Mouse (Mus musculus): ENCODE results near the gene Nubp1. TPM values are rescaled to one million over a fixed set of nuclear protein-coding genes. Genes with fewer than 3 reads are reported as not detected.

Gene Nubp1
- polyA plus RNA-seq (2015; fragmentation: Nextera tagmentation; extraction: Ambion mirVana) = 45.3 and 49.2 TPM in 2 replicates

DNA sequence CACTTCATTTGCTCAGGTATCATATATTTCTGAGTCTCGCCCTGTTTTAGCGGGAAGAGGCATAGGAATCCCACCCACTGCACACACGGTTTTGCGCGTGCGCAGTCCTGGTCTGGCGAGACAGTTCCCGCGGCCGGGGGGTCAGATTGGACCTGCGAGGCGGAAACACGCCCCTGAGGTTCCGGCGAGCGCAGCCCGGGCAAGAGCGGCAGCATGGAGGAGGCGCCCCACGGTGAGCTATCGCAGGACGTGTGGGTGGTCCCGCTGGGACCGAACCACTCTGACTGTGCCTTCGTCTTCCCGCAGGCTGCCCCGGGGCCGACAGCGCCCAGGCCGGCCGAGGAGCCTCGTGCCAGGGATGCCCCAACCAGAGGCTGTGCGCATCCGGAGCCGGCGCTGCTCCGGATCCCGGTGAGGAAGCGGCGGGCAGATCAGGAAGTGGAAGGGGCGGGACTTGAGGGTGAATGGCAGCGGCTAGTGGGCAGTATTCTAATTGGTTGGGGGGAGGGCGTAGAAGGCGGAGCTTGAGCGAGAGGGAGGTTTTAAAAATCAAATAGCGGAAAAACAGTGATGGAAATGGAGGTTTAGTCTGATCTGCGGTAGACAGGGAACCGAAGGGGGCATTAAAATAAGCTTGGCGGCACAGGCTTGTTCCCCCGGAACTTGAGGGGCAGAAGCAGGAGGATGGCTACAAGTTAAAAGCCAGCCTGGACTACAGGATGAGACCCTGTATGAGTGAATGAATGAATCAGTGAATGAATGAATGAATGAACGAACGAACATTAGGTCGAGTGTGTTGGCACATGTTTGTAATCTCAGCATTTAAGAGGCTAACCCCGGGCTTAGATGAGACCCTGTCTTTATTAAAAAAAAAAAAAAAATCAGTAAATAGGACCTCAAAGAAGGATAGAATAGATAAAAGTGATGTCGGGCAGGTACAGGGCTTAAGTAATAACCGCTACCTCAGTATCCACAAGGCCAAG, at the start of gene Nubp1:
Gene Nubp1 (plus strand): TSS at position 185 of the 983 bp plus-strand sequence.
- Histone ChIP-seq H3K9ac (peak within 1 kb of the TSS; percentile 82), H3K4me2 (peak within 1 kb of the TSS; percentile 67), H3K4me1 (replicated peaks) (peaks cover 19% of the 10 kb centered on the region), H3K27ac (peak within 1 kb of the TSS; percentile 97), H3K9me3 (no peaks in the 10 kb centered on the region), H3K27me3 (no peaks in the 10 kb centered on the region), H3K36me3 (peaks cover 36% of the 10 kb centered on the region), H3K4me3 (peak within 1 kb of the TSS; percentile 74)
- 3% methylated on average over 56 of the region's 56 CpGs for WGBS
- ATAC-seq (ENCODE audit: low FRiP score) = peak; percentile 98

DNA sequence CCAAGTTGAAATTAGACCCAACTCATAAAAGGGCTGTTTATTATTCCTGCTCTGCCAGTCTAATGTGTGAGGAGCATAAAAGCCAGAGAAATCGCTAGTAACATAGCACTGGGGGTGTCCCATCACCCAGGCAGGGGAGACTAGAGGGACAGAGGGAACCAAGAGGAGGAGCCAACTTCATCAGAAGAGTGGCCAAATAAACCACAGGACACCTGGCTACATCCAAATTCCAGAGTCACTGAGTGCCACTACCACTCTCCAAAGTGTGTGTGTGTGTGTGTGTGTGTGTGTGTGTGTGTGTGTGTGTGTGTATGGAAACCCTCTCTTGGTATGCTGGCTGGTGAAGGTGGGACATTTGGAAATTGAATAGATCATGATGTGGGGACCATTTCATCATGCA, 48.7 kb upstream of the Nubp1 start:
- Histone ChIP-seq H3K4me1 (replicated peaks) (peaks cover 15% of the 10 kb centered on the region), H3K4me2 (no peak overlapping the region), H3K9ac (no peak overlapping the region), H3K27me3 (0 out of 2 replicates have a peak, but pooled peaks cover 7% of the 10 kb centered on the region), H3K4me3 (no peak overlapping the region), H3K36me3 (no peaks in the 10 kb centered on the region), H3K9me3 (no peaks in the 10 kb centered on the region), H3K27ac (no peak overlapping the region)
- ATAC-seq (ENCODE audit: low FRiP score) = no peak
- 66% methylated on average over 1 of the region's 1 CpGs for WGBS

DNA sequence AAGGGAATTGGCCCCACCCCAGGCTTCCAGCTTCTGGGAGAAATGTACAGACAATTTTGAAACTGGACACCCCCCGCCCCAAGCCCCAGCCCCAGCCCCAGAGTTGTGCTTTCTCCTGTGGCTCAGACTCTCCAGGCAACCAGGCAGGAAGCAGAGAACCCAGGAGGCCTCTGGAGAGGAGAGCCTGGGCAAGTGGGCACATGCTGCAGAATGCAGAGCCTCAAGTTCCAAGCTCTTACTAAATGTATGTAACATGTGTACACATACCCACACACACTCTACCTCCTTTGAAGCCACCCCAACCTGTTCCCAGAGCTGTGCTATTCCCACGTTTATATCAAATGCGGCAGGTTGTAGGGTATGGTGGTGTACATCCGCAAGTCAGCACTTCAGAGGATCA, 46.0 kb upstream of the Nubp1 start:
- 78% methylated on average over 4 of the region's 4 CpGs for WGBS
- Histone ChIP-seq H3K4me2 (no peak overlapping the region), H3K27me3 (no peaks in the 10 kb centered on the region), H3K36me3 (no peaks in the 10 kb centered on the region), H3K4me3 (no peak overlapping the region), H3K9ac (no peak overlapping the region), H3K27ac (peak overlapping the region; percentile 44; the same call in 1 of the 2 replicates), H3K4me1 (replicated peaks) (peaks cover 15% of the 10 kb centered on the region), H3K9me3 (no peaks in the 10 kb centered on the region)
- ATAC-seq (ENCODE audit: low FRiP score) = no peak

- no peak overlapping the region for H3K4me2 ChIP-seq
- ATAC-seq (ENCODE audit: low FRiP score) = peak; percentile 80
- 81% methylated on average over 14 of the region's 14 CpGs for WGBS
Observed at GRCm38 (mm10) chr16:10366240-10367217, 45.2 kb upstream of the Nubp1 start.

GRCm38 (mm10) chr16:10369468-10369934, 42.2 kb upstream of the Nubp1 start:
- no peaks in the 10 kb centered on the region for H3K36me3 ChIP-seq
- peaks cover 18% of the 10 kb centered on the region for H3K4me1 ChIP-seq (replicated peaks)
- no peaks in the 10 kb centered on the region for H3K9me3 ChIP-seq
- H3K4me3 ChIP-seq = no peak overlapping the region
- H3K4me2 ChIP-seq = no peak overlapping the region
- peak; percentile 76 for ATAC-seq (ENCODE audit: low FRiP score)
- H3K27me3 ChIP-seq = no peaks in the 10 kb centered on the region
- peak overlapping the region; percentile 62 for H3K27ac ChIP-seq
- 61% methylated on average over 3 of the region's 3 CpGs for WGBS
- H3K9ac ChIP-seq = no peak overlapping the region

More at GRCm38 (mm10) chr16:10366240-10367217, 45.2 kb upstream of the Nubp1 start:
- Histone ChIP-seq H3K4me3 (no peak overlapping the region), H3K9ac (no peak overlapping the region), H3K36me3 (no peaks in the 10 kb centered on the region), H3K27ac (peak overlapping the region; percentile 44), H3K4me1 (replicated peaks) (peaks cover 15% of the 10 kb centered on the region), H3K9me3 (no peaks in the 10 kb centered on the region), H3K27me3 (no peaks in the 10 kb centered on the region)

DNA sequence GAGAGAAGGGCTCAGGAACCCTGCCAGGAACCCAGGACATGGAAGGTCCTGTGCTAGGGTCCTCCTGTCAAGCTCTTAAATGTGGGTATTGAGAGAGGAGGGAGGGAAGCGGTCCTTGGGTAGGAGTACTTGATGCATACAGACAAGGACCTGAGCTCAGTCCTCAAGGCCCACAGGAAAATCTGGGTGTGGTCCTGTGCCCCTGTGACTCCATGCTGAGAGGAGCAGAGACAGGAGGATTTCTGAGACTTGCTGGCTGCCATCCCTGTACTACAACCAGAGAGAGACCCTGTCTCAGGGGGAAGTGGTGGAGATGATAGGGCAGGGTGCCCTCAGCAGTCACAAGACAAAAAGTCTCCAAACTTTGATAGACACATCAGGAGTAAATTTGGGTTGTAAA, 41.8 kb upstream of the Nubp1 start:
- H3K27ac ChIP-seq = peak overlapping the region; percentile 60; the same call in 1 of the 2 replicates
- H3K4me1 ChIP-seq (replicated peaks) = peaks cover 22% of the 10 kb centered on the region
- H3K4me3 ChIP-seq = no peak overlapping the region
- no peaks in the 10 kb centered on the region for H3K9me3 ChIP-seq
- 75% methylated on average over 1 of the region's 1 CpGs for WGBS
- H3K9ac ChIP-seq = no peak overlapping the region
- 0 out of 2 replicates have a peak, but pooled peaks have one; percentile 10 for ATAC-seq (ENCODE audit: low FRiP score)
- no peaks in the 10 kb centered on the region for H3K36me3 ChIP-seq
- H3K27me3 ChIP-seq = no peaks in the 10 kb centered on the region
- no peak overlapping the region for H3K4me2 ChIP-seq

DNA sequence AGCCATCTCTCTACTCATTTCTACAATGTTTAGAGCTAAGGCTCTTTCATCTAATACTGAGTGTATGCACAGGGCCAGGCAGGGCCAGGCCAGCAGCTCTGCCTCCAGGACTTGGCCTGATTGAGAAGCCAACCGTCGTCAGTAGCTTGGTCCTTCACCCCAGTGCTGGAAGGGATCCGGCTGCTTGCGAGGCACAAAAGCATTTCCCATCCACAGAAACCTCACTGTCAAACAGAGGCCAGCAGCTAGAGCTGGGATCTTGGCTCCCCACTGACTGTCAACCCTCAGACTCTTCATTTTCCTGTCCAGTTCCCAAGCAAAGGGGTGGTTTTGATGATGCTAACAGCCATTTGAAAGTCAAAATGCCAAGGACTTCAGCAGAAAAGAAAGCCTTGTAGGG, 39.4 kb upstream of the Nubp1 start:
- no peak for ATAC-seq (ENCODE audit: low FRiP score)
- 83% methylated on average over 4 of the region's 4 CpGs for WGBS

DNA sequence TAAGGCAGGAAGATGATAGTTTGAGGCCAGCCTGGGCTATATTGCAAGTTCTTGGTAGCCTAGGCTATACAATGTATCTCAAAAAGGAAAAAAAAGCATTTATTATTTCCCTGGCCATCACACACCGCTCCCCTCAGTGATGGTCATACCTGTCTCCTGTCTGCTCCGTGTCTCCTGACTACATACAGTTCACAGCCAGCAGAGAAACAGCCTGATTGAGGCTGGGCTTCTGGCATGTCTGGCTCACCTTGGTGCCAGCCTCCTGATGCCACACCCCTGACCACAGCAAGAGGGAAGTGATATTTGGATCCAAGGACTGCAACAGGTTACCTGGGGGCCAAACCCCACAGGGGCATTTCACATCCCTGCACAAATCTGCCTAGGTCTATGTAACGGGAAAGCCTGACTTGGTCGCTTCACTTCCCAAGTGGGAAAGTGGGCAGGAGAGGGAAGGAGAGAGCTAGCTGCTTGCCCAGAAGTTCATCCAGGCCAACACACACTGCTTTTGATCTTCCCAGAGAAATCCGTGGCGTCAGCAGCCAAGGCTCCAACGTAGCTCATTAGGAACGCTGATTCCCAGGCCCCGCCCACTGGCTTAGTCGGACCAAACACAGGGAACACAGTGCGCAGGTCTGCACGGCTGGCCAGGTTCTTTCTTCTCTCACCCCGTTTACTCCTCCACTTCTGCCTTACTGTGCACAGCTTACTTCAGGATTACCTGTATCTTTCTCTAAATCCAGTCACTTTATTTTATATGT, 37.3 kb upstream of the Nubp1 start:
- ATAC-seq (ENCODE audit: low FRiP score) = peak; percentile 81
- H3K9ac ChIP-seq = peak overlapping the region; percentile 46; the same call in 1 of the 2 replicates
- WGBS = 24% methylated on average over 13 of the region's 13 CpGs
- H3K9me3 ChIP-seq = no peaks in the 10 kb centered on the region
- no peaks in the 10 kb centered on the region for H3K36me3 ChIP-seq
- peak overlapping the region; percentile 22 for H3K4me3 ChIP-seq
- peak overlapping the region; percentile 50 for H3K4me2 ChIP-seq
- H3K27me3 ChIP-seq = peaks cover 12% of the 10 kb centered on the region; the same call in 1 of the 2 replicates
- H3K27ac ChIP-seq = no peak overlapping the region
- H3K4me1 ChIP-seq (replicated peaks) = peaks cover 9% of the 10 kb centered on the region

More for the DNA sequence above, 39.4 kb upstream of the Nubp1 start:
- Histone ChIP-seq H3K36me3 (no peaks in the 10 kb centered on the region), H3K27ac (no peak overlapping the region), H3K9me3 (no peaks in the 10 kb centered on the region), H3K4me1 (replicated peaks) (peaks cover 12% of the 10 kb centered on the region), H3K27me3 (0 out of 2 replicates have a peak, but pooled peaks cover 1% of the 10 kb centered on the region), H3K4me2 (no peak overlapping the region), H3K4me3 (no peak overlapping the region), H3K9ac (no peak overlapping the region)

DNA sequence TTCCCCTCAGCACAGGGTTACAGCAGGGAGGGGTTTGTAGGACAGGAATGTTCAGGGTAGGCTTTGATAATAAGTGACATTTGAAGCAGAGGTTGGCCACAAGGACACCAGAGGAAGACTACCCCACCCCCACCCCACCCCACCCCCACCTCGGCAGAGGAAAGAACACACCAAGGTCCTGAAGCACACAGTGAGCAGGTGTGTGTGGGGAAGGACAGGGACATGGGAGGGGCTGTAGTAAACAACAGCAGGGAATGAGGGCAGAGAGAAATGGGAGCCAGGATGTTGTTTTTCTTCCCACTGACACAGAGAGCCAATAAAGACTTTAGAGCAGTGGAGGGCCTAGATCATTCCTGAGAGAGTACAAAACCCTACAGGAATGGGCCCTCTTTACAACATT, 34.5 kb upstream of the Nubp1 start:
- no peak overlapping the region for H3K4me3 ChIP-seq
- peaks cover 12% of the 10 kb centered on the region; the same call in 1 of the 2 replicates for H3K27me3 ChIP-seq
- no peak overlapping the region for H3K4me2 ChIP-seq
- H3K4me1 ChIP-seq (replicated peaks) = peaks cover 6% of the 10 kb centered on the region
- ATAC-seq (ENCODE audit: low FRiP score) = no peak
- WGBS = 63% methylated on average over 1 of the region's 1 CpGs
- no peak overlapping the region for H3K9ac ChIP-seq
- H3K27ac ChIP-seq = no peak overlapping the region
- no peaks in the 10 kb centered on the region for H3K36me3 ChIP-seq
- no peaks in the 10 kb centered on the region for H3K9me3 ChIP-seq

- Histone ChIP-seq H3K9me3 (no peaks in the 10 kb centered on the region), H3K4me2 (no peak overlapping the region), H3K27ac (no peak overlapping the region), H3K4me1 (replicated peaks) (peaks cover 3% of the 10 kb centered on the region), H3K27me3 (peaks cover 12% of the 10 kb centered on the region; the same call in 1 of the 2 replicates), H3K9ac (no peak overlapping the region), H3K4me3 (no peak overlapping the region), H3K36me3 (no peaks in the 10 kb centered on the region)
- WGBS = 75% methylated on average over 2 of the region's 2 CpGs
- ATAC-seq (ENCODE audit: low FRiP score) = no peak
Observed at GRCm38 (mm10) chr16:10379531-10379930, 32.2 kb upstream of the Nubp1 start.

DNA sequence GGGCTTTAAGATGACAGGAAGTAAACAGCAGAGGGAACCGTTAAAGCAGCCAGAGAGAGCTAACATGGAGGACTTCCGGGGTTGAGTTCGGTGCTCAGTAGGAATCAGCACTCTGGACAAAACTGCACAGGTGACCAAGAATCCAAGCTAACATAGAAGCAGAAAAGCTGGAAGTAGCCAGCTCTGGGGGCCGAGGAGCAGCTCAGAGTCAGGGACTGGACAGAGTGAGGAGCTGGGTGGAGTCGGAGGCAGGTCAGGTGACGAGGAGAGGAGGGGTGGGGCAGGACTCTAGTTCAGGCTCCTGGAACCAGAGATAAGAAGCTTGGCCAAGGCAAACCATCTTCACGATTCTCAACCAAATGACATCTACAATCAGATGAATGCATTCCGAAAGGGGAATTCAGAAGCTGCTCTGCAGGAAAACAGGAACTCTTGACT, 27.7 kb upstream of the Nubp1 start:
- Histone ChIP-seq H3K4me2 (no peak overlapping the region), H3K9me3 (no peaks in the 10 kb centered on the region), H3K4me1 (replicated peaks) (no peaks in the 10 kb centered on the region)

More for the DNA sequence above, 27.7 kb upstream of the Nubp1 start:
- ATAC-seq (ENCODE audit: low FRiP score) = no peak
- H3K27ac ChIP-seq = no peak overlapping the region
- no peaks in the 10 kb centered on the region for H3K36me3 ChIP-seq
- no peaks in the 10 kb centered on the region for H3K27me3 ChIP-seq
- WGBS = 43% methylated on average over 8 of the region's 8 CpGs
- H3K4me3 ChIP-seq = no peak overlapping the region
- no peak overlapping the region; the same call in 1 of the 2 replicates for H3K9ac ChIP-seq
